Mouse (Mus musculus) liver, postnatal 0 days (tissue): ENCODE measurements around the gene Ctso.

Source experiments
- CTCF ChIP-seq: sonication (generic); IDR thresholded peaks from 2 replicates; pipeline ENCODE4 v1.5.1; 2016; ENCODE audit warnings: antibody characterized with exemption, low read depth
- EP300 ChIP-seq: IDR thresholded peaks from 2 replicates; pipeline ENCODE4 v1.6.1; 2016; ENCODE audit warnings: antibody characterized with exemption, low read depth, mild to moderate bottlenecking

GRCm38 (mm10) chr3:81883916-81884315 lies 48.5 kb upstream of the Ctso start:
- TF ChIP-seq CTCF, result no peak
- no peak for TF ChIP-seq EP300
